Comparison of ENCODE assay signal across 22 mouse cellular contexts in genomic region chr3:94665896-94666295, GRCm38 (mm10). TPM values are rescaled to one million over a fixed set of nuclear protein-coding genes. Genes with fewer than 3 reads are reported as not detected.
DNase-seq lines count a peak whose midpoint lies in the region; ATAC-seq lines count a peak whose summit lies in the region.
"Not testable (repeated sequence)": the region's sequence is repeated elsewhere in the genome, so short reads cannot be mapped to it uniquely, and the experiment has no call there.
"Had no signal": no experiment of that assay in that cellular context is flagged by ENCODE, and none has a peak within 500 bp of the region (broad histone marks: within the 10 kb centered on the region; RNA-seq: fewer than 3 reads in every experiment).

No protein-coding gene starts in this region.

- H3K9ac ChIP-seq in heart, embryonic 16.5 days (ENCODE audit: low read length); kidney, embryonic 15.5 days: not testable (repeated sequence)
- peak overlapping the region; percentile 31; the same call in 1 of the 2 replicates for H3K9ac ChIP-seq in liver, embryonic 16.5 days (ENCODE audit: low read depth, low read length)

- not testable (repeated sequence) for H3K9me3 ChIP-seq in heart, embryonic 16.5 days (replicated peaks; ENCODE audit: control insufficient read depth, low read length); kidney, embryonic 15.5 days (replicated peaks); liver, embryonic 16.5 days (replicated peaks; ENCODE audit: control insufficient read depth, low read length)

- not testable (repeated sequence) for H3K36me3 ChIP-seq in heart, embryonic 16.5 days (ENCODE audit: control insufficient read depth, insufficient read depth); kidney, embryonic 15.5 days; liver, embryonic 16.5 days (ENCODE audit: control insufficient read depth, insufficient read depth)

- WGBS in heart, embryonic 16.5 days: 9% methylated on average over 7 of the region's 7 CpGs
- WGBS in kidney, embryonic 15.5 days: 34% methylated on average over 7 of the region's 7 CpGs
- 11% methylated on average over 7 of the region's 7 CpGs for WGBS in liver, embryonic 16.5 days (ENCODE audit: insufficient replicate concordance)

- peak; percentile 25 for DNase-seq in embryo, embryonic 10 days (ENCODE audit: low spot score)
- peak; percentile 11 for DNase-seq in lung, postnatal 10 days
- DNase-seq in spleen, adult 12 weeks (ENCODE audit: low spot score): peak; percentile 11

- H3K27ac ChIP-seq in heart, embryonic 16.5 days (ENCODE audit: low read length); kidney, embryonic 15.5 days: not testable (repeated sequence)
- H3K27ac ChIP-seq in liver, embryonic 16.5 days (ENCODE audit: low read length): peak overlapping the region; percentile 79

- H3K4me2 ChIP-seq in heart, embryonic 16.5 days (ENCODE audit: low read depth, low read length); kidney, embryonic 15.5 days: not testable (repeated sequence)
- peak overlapping the region; percentile 56 for H3K4me2 ChIP-seq in liver, embryonic 16.5 days (ENCODE audit: low read depth, low read length)

- not testable (repeated sequence) for H3K4me3 ChIP-seq in heart, embryonic 16.5 days (ENCODE audit: low read length); kidney, embryonic 15.5 days (replicated peaks)
- peak overlapping the region; percentile 34 for H3K4me3 ChIP-seq in liver, embryonic 16.5 days (ENCODE audit: low read depth, low read length)

- H3K27me3 ChIP-seq in heart, embryonic 16.5 days (ENCODE audit: control insufficient read depth, insufficient read depth, low read length); kidney, embryonic 15.5 days; liver, embryonic 16.5 days (ENCODE audit: control insufficient read depth, insufficient read depth, low read depth, low read length): not testable (repeated sequence)

- peak; percentile 77 for ATAC-seq in erythroid progenitor cell, adult 5-6 weeks (replicated peaks; ENCODE audit: low FRiP score, poor library complexity, severe bottlenecking)
- ATAC-seq in heart, embryonic 16.5 days (replicated peaks; ENCODE audit: extremely low read depth, insufficient read depth, low FRiP score): peak; percentile 61; the same call in 1 of the 2 replicates
- ATAC-seq in kidney, embryonic 15.5 days (replicated peaks; ENCODE audit: low FRiP score): peak; percentile 60; the same call in 1 of the 2 replicates
- peak; percentile 93 for ATAC-seq in liver, embryonic 16.5 days (ENCODE audit: low read depth)

- not testable (repeated sequence) for H3K4me1 ChIP-seq in heart, embryonic 16.5 days (ENCODE audit: control insufficient read depth, insufficient read depth, low read length); kidney, embryonic 15.5 days; liver, embryonic 16.5 days (ENCODE audit: control insufficient read depth, low read depth, low read length)

RNA-seq across cellular contexts. Expression of gene Tuft1, which starts 7.2 kb away (rescaled TPM):
- total RNA-seq in erythroid progenitor cell, adult 5-6 weeks (2015; ENCODE audit: low replicate concordance): 2.9 and 5.4 TPM in 2 replicates
- total RNA-seq in erythroid progenitor cell, adult 5-6 weeks (2017; ENCODE audit: low replicate concordance): 2.4 and 12.6 TPM in 2 replicates
- 6.4 and 7.0 TPM in 2 replicates for polyA plus RNA-seq in heart, embryonic 16.5 days (2015; fragmentation: Nextera tagmentation; extraction: Ambion mirVana)
- polyA plus RNA-seq in kidney, embryonic 15.5 days (2015; fragmentation: Nextera tagmentation; extraction: Ambion mirVana): 6.7 and 7.1 TPM in 2 replicates
- 13.2 and 13.3 TPM in 2 replicates for polyA plus RNA-seq in liver, embryonic 16.5 days (2015; fragmentation: Nextera tagmentation; extraction: Ambion mirVana)

RNA-seq across cellular contexts. Expression of gene Gm10972, which starts 23.0 kb away (rescaled TPM):
- not detected in 2 replicates for total RNA-seq in erythroid progenitor cell, adult 5-6 weeks (2015; ENCODE audit: low replicate concordance)
- not detected in 2 replicates for total RNA-seq in erythroid progenitor cell, adult 5-6 weeks (2017; ENCODE audit: low replicate concordance)
- not detected in 2 replicates for polyA plus RNA-seq in heart, embryonic 16.5 days (2015; fragmentation: Nextera tagmentation; extraction: Ambion mirVana)
- polyA plus RNA-seq in kidney, embryonic 15.5 days (2015; fragmentation: Nextera tagmentation; extraction: Ambion mirVana): not detected in 2 replicates
- not detected in 2 replicates for polyA plus RNA-seq in liver, embryonic 16.5 days (2015; fragmentation: Nextera tagmentation; extraction: Ambion mirVana)
- total RNA-seq: adrenal gland, adult 18-20 months; adrenal gland, postnatal 4 days; gastrocnemius, adult 18-20 months; gastrocnemius, postnatal 4 days; left cerebral cortex, adult 18-20 months; left cerebral cortex, postnatal 36 days; megakaryocyte, adult 5-6 weeks had no signal
- polyA plus RNA-seq: cerebellum, adult 2 months; embryonic facial prominence, embryonic 14.5 days; forebrain, embryonic 11.5 days; heart, embryonic 15.5 days; hindbrain, embryonic 12.5 days; limb, embryonic 15.5 days; midbrain, embryonic 16.5 days; neural tube, embryonic 15.5 days had no signal

RNA-seq across cellular contexts. Expression of gene Selenbp2, which starts 27.5 kb away (rescaled TPM):
- total RNA-seq in erythroid progenitor cell, adult 5-6 weeks (2015; ENCODE audit: low replicate concordance): not detected in 2 replicates
- total RNA-seq in erythroid progenitor cell, adult 5-6 weeks (2017; ENCODE audit: low replicate concordance): not detected in 2 replicates
- polyA plus RNA-seq in heart, embryonic 16.5 days (2015; fragmentation: Nextera tagmentation; extraction: Ambion mirVana): 4.0 and 4.3 TPM in 2 replicates
- polyA plus RNA-seq in kidney, embryonic 15.5 days (2015; fragmentation: Nextera tagmentation; extraction: Ambion mirVana): 2.7 and 3.2 TPM in 2 replicates
- polyA plus RNA-seq in liver, embryonic 16.5 days (2015; fragmentation: Nextera tagmentation; extraction: Ambion mirVana): 93.0 and 115 TPM in 2 replicates
- total RNA-seq: left cerebral cortex, postnatal 36 days; megakaryocyte, adult 5-6 weeks had no signal
- polyA plus RNA-seq: forebrain, embryonic 11.5 days; hindbrain, embryonic 12.5 days; midbrain, embryonic 16.5 days had no signal

Comparison
In these comparisons a context has a peak if more than half of its experiments do, and no peak if none do; other contexts are left out.
1. RNA of gene Selenbp2, which starts 27.5 kb away (polyA plus RNA-seq): 93.0 to 115 TPM in liver, embryonic 16.5 days; 4.0 to 4.3 TPM in heart, embryonic 16.5 days and 2.7 to 3.2 TPM in kidney, embryonic 15.5 days; every median in the first group is over 10 times any median in the second.
2. Peak in every context shown above with its lines, with median percentiles within 50 percentile points of each other: DNase-seq and ATAC-seq.